Mouse (Mus musculus): ENCODE results near the gene Gm10337. TPM values are rescaled to one million over a fixed set of nuclear protein-coding genes. Genes with fewer than 3 reads are reported as not detected.
A peak's percentile ranks its signal among the peaks of the same experiment; 100 is the strongest.

The Gm10337 gene
- polyA plus RNA-seq, 1 experiment from 2014 or later: not detected

- Histone ChIP-seq H3K36me3 (peaks cover 96% of the 10 kb centered on the region), H3K4me3 (replicated peaks) (no peak overlapping the region), H3K9ac (replicated peaks) (no peak overlapping the region), H3K27ac (no peak overlapping the region), H3K4me2 (no peak overlapping the region), H3K27me3 (no peaks in the 10 kb centered on the region), H3K9me3 (no peaks in the 10 kb centered on the region), H3K4me1 (replicated peaks) (no peaks in the 10 kb centered on the region)
- 81% methylated on average over 3 of the region's 3 CpGs for WGBS
- no peak for ATAC-seq (ENCODE audit: insufficient number of reproducible peaks, insufficient read depth, low FRiP score, low TSS enrichment, low read depth)
Measured at GRCm38 (mm10) chr15:102499370-102499769, 4.2 kb upstream of the Gm10337 start.

GRCm38 (mm10) chr15:102499851-102500250 lies 3.7 kb upstream of the Gm10337 start:
- no peak for ATAC-seq (ENCODE audit: insufficient number of reproducible peaks, insufficient read depth, low FRiP score, low TSS enrichment, low read depth)
- Histone ChIP-seq H3K4me3 (replicated peaks) (no peak overlapping the region), H3K27ac (no peak overlapping the region), H3K36me3 (peaks cover 96% of the 10 kb centered on the region), H3K9ac (replicated peaks) (no peak overlapping the region), H3K9me3 (no peaks in the 10 kb centered on the region), H3K4me1 (replicated peaks) (no peaks in the 10 kb centered on the region), H3K4me2 (no peak overlapping the region), H3K27me3 (no peaks in the 10 kb centered on the region)
- 89% methylated on average over 6 of the region's 6 CpGs for whole genome bisulfite sequencing

GRCm38 (mm10) chr15:102500479-102500878 lies 3.0 kb upstream of the Gm10337 start:
- ATAC-seq (ENCODE audit: insufficient number of reproducible peaks, insufficient read depth, low FRiP score, low TSS enrichment, low read depth): no peak
- H3K4me2 ChIP-seq: no peak overlapping the region
- H3K9ac ChIP-seq (replicated peaks): no peak overlapping the region
- H3K9me3 ChIP-seq: no peaks in the 10 kb centered on the region
- H3K27me3 ChIP-seq: no peaks in the 10 kb centered on the region
- H3K4me1 ChIP-seq (replicated peaks): no peaks in the 10 kb centered on the region
- H3K36me3 ChIP-seq: peaks cover 96% of the 10 kb centered on the region
- 87% methylated on average over 5 of the region's 5 CpGs for WGBS
- no peak overlapping the region for H3K4me3 ChIP-seq (replicated peaks)
- H3K27ac ChIP-seq: no peak overlapping the region

- Histone ChIP-seq H3K9me3 (no peaks in the 10 kb centered on the region), H3K36me3 (peaks cover 97% of the 10 kb centered on the region)
Measured at GRCm38 (mm10) chr15:102501084-102501814, 2.3 kb upstream of the Gm10337 start.

GRCm38 (mm10) chr15:102502254-102502840 lies 1.2 kb upstream of the Gm10337 start:
- Histone ChIP-seq H3K4me2 (no peak overlapping the region), H3K9ac (replicated peaks) (no peak overlapping the region), H3K4me1 (replicated peaks) (no peaks in the 10 kb centered on the region), H3K9me3 (no peaks in the 10 kb centered on the region), H3K36me3 (peaks cover 89% of the 10 kb centered on the region), H3K4me3 (replicated peaks) (no peak overlapping the region), H3K27ac (no peak overlapping the region), H3K27me3 (no peaks in the 10 kb centered on the region)
- no peak for ATAC-seq (ENCODE audit: insufficient number of reproducible peaks, insufficient read depth, low FRiP score, low TSS enrichment, low read depth)
- whole genome bisulfite sequencing: 83% methylated on average over 9 of the region's 9 CpGs

More at GRCm38 (mm10) chr15:102501084-102501814, 2.3 kb upstream of the Gm10337 start:
- Histone ChIP-seq H3K4me3 (replicated peaks) (no peak overlapping the region), H3K27ac (no peak overlapping the region), H3K9ac (replicated peaks) (no peak overlapping the region), H3K4me1 (replicated peaks) (no peaks in the 10 kb centered on the region), H3K27me3 (no peaks in the 10 kb centered on the region), H3K4me2 (no peak overlapping the region)
- WGBS: 85% methylated on average over 19 of the region's 19 CpGs
- no peak for ATAC-seq (ENCODE audit: insufficient number of reproducible peaks, insufficient read depth, low FRiP score, low TSS enrichment, low read depth)

GRCm38 (mm10) chr15:102503924-102504782 lies 631 bp downstream of the Gm10337 start:
- peaks cover 1% of the 10 kb centered on the region; the same call in 1 of the 2 replicates for H3K4me1 ChIP-seq (replicated peaks)
- no peak overlapping the region for H3K9ac ChIP-seq (replicated peaks)
- H3K9me3 ChIP-seq: no peaks in the 10 kb centered on the region
- no peaks in the 10 kb centered on the region for H3K27me3 ChIP-seq
- WGBS: 88% methylated on average over 9 of the region's 9 CpGs
- H3K4me3 ChIP-seq (replicated peaks): no peak overlapping the region
- H3K36me3 ChIP-seq: peaks cover 85% of the 10 kb centered on the region
- 0 out of 2 replicates have a peak overlapping the region, but pooled peaks have one; percentile 24 for H3K27ac ChIP-seq
- H3K4me2 ChIP-seq: no peak overlapping the region
- ATAC-seq (ENCODE audit: insufficient number of reproducible peaks, insufficient read depth, low FRiP score, low TSS enrichment, low read depth): no peak

- no peak overlapping the region for H3K9ac ChIP-seq (replicated peaks)
- H3K27ac ChIP-seq: no peak overlapping the region
- no peaks in the 10 kb centered on the region for H3K27me3 ChIP-seq
- 66% methylated on average over 12 of the region's 12 CpGs for WGBS
- ATAC-seq (ENCODE audit: insufficient number of reproducible peaks, insufficient read depth, low FRiP score, low TSS enrichment, low read depth): no peak
- H3K4me3 ChIP-seq (replicated peaks): no peak overlapping the region
- H3K4me2 ChIP-seq: no peak overlapping the region
- H3K4me1 ChIP-seq (replicated peaks): peaks cover 11% of the 10 kb centered on the region
- H3K9me3 ChIP-seq: no peaks in the 10 kb centered on the region
- peaks cover 76% of the 10 kb centered on the region for H3K36me3 ChIP-seq
Measured at GRCm38 (mm10) chr15:102505073-102505769, 1.7 kb downstream of the Gm10337 start.

GRCm38 (mm10) chr15:102505770-102506463 lies 2.4 kb downstream of the Gm10337 start:
- WGBS: 86% methylated on average over 9 of the region's 9 CpGs
- H3K27ac ChIP-seq: 0 out of 2 replicates have a peak overlapping the region, but pooled peaks have one; percentile 29
- H3K36me3 ChIP-seq: peaks cover 69% of the 10 kb centered on the region
- H3K9ac ChIP-seq (replicated peaks): no peak overlapping the region
- H3K27me3 ChIP-seq: no peaks in the 10 kb centered on the region
- peaks cover 13% of the 10 kb centered on the region for H3K4me1 ChIP-seq (replicated peaks)
- no peak overlapping the region for H3K4me2 ChIP-seq
- ATAC-seq (ENCODE audit: insufficient number of reproducible peaks, insufficient read depth, low FRiP score, low TSS enrichment, low read depth): no peak
- H3K9me3 ChIP-seq: no peaks in the 10 kb centered on the region
- H3K4me3 ChIP-seq (replicated peaks): no peak overlapping the region

GRCm38 (mm10) chr15:102506464-102506830 lies 2.9 kb downstream of the Gm10337 start:
- Histone ChIP-seq H3K9ac (replicated peaks) (no peak overlapping the region), H3K36me3 (peaks cover 63% of the 10 kb centered on the region), H3K4me3 (replicated peaks) (no peak overlapping the region), H3K27ac (no peak overlapping the region), H3K4me1 (replicated peaks) (peaks cover 18% of the 10 kb centered on the region), H3K4me2 (no peak overlapping the region), H3K9me3 (no peaks in the 10 kb centered on the region), H3K27me3 (no peaks in the 10 kb centered on the region)
- no peak for ATAC-seq (ENCODE audit: insufficient number of reproducible peaks, insufficient read depth, low FRiP score, low TSS enrichment, low read depth)
- 70% methylated on average over 2 of the region's 2 CpGs for WGBS

- Histone ChIP-seq H3K4me3 (replicated peaks) (no peak overlapping the region), H3K9me3 (no peaks in the 10 kb centered on the region), H3K4me1 (replicated peaks) (peaks cover 23% of the 10 kb centered on the region), H3K27me3 (no peaks in the 10 kb centered on the region), H3K27ac (no peak overlapping the region), H3K4me2 (no peak overlapping the region), H3K36me3 (peaks cover 59% of the 10 kb centered on the region), H3K9ac (replicated peaks) (no peak overlapping the region)
- no peak for ATAC-seq (ENCODE audit: insufficient number of reproducible peaks, insufficient read depth, low FRiP score, low TSS enrichment, low read depth)
- 92% methylated on average over 1 of the region's 1 CpGs for WGBS
Measured at GRCm38 (mm10) chr15:102506864-102507263, 3.3 kb downstream of the Gm10337 start.

Measured in limb, embryonic 12.5 days (tissue).